Mouse (Mus musculus) megakaryocyte-erythroid progenitor cell, adult 5-6 weeks (primary cell): ENCODE measurements at regions not wholly inside any gene's neighbourhood (a gene's known extent, or its start where the extent isn't known, plus 50 kb on each side); places are given as distances from the start of the nearest gene placed in this dataset.

Experiments
- ATAC-seq: replicated peaks from 2 replicates; pipeline ENCODE4 v1.8.0; 2016; ENCODE audit warnings: mild to moderate bottlenecking, inconsistent platforms; ENCODE audit not compliant: severe bottlenecking, poor library complexity, low FRiP score, low TSS enrichment

GRCm38 (mm10) chr9:61550326-61550725 is 178.2 kb downstream of the Tle3 start:
- ATAC-seq = no peak

DNA sequence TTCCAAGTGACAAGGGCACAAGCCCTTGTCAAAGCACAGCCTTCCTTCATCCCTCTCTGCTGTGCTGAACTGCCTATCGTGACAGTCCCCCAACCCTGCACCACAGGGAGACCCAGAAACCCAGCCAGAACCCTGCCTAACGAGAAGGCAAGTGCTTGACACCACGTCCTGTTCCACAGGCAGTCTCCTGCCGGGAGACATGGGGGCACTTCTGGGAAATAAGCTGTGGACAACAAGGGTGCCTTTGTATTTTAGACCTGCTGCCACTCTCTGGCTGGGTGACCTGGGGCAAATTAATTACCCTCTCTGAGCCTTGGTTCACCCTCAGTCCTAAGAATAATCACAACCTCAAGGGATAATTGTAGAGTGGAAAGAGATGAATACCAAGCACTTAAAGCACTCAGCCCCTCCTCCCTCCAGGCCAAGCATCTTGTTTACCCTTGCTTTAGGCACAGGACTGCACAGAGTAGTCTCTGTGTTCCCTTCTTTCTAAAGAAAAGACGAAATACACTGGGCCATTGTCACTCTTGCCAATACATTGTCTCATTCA is 177.6 kb downstream of the Tle3 start:
- no peak for ATAC-seq

DNA sequence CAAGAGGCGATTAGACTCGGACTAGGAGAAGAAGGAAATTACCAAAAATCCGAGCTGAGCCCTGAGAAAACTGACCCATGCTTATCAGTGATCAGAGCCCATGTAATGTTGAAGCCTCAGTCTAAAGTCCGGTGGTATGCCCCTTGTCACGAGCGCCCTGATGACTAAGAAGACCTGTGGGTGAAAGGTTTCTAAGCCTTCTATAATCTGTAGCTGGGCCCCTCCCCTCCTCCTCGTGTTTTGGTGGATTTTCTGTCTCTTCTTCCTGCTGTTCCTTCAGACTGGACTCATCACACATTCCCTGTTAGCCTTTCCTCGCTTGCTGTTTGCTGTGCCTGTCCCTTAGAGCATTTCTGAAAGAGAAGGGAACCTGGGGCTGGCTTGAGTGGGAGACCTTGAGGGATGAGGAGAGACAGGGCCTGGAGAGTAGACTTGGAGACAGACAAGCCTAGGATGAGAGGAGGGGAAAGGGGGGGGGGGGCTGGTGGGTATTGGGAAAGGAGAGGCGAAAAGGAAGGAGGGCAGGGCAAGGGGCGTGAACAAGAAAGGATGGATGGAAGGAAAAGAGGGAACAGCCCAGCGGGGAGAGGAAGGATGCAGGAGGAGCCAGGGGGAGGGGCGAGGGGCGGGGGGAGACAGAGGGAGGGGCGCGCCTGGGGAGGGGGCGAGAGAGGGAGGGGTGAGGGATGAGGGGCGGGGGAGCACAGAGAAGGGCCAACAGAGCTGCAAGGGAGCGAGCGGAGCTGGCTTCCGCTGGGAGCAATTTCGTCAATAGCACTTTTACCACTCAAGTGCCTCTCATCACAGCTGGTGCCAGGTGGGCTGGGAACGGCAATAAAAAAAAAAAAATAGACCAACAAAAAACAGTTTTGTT is 165.4 kb downstream of the Tle3 start:
- no peak for ATAC-seq

DNA sequence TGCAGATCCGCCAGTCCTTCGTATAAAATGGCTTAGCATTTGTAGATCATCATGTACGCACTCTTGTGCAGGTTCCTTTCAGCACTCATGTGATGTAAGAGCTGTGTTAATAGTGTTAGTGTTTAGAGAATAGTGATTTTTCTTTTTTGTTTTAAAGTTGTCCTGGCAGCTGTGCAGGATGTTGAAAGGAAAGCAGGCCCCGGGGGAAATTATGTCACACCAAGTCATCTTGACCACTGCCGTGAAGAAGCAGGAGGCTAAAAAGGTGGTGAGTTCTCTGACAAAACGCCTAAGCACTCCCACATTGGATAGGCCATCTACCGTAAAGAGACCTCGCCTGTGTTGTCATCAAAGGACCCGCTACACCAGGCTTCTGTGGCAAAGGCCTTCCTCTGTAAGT is 161.1 kb downstream of the Tle3 start:
- no peak for ATAC-seq

- ATAC-seq = no peak
Observed at GRCm38 (mm10) chr9:61530263-61531045, 158.3 kb downstream of the Tle3 start.

- ATAC-seq = no peak
Observed at GRCm38 (mm10) chr9:61528286-61528865, 156.2 kb downstream of the Tle3 start.

DNA sequence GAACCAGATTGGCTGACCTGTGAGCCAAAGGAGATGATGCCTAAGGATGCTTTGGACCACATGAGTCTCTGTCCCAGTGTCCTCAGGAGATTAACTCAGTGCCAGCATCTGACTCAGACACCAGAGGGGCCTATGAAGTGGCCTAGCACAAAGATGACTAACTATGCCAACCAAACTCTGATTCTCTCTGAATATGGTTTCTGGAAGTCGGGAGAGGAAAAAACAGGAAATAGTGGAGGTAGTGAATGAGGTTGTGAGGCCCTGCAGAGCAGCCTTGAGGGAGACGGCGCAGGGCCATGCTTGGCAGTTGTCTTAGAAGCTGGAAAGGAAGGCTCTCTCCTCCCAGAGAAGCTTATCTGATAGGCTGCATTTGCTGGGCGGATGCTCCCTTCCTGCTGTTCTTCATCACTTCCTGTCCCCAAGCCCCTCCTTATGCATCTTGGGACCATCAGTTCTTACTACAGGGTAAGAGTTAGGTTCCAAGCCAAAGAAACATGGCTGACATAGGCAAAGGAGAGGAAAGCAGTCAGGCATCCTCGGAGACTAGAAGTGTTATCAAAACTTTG is 155.4 kb downstream of the Tle3 start:
- no peak for ATAC-seq

- no peak for ATAC-seq
Observed at GRCm38 (mm10) chr9:61520136-61520535, 148.0 kb downstream of the Tle3 start.

GRCm38 (mm10) chr9:61517906-61518305 is 145.7 kb downstream of the Tle3 start:
- no peak for ATAC-seq

DNA sequence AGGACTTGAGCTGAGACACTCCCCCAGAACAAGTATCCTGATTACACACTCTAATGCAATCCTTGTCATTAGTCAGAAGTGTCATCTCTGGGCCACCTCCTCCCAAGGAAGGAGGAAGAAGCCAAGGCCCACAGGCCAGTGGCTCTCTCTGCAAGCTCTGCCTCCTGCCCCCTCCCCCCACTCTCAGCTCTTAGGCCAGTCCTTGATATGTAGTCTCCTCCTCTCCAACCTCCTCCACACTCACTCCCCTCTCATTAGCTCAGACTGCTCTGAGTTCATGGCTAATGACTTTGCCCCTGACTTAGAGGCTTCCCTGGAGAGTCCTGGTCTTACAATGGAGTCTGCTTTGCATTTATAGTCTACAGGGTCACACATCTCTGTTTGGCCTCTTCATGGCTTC is 139.3 kb downstream of the Tle3 start:
- no peak for ATAC-seq

- no peak for ATAC-seq
Observed at GRCm38 (mm10) chr9:61510217-61510893, 138.2 kb downstream of the Tle3 start.

GRCm38 (mm10) chr9:61509591-61510191 is 137.5 kb downstream of the Tle3 start:
- no peak for ATAC-seq

- ATAC-seq = no peak
Observed at GRCm38 (mm10) chr9:61509091-61509490, 136.9 kb downstream of the Tle3 start.

DNA sequence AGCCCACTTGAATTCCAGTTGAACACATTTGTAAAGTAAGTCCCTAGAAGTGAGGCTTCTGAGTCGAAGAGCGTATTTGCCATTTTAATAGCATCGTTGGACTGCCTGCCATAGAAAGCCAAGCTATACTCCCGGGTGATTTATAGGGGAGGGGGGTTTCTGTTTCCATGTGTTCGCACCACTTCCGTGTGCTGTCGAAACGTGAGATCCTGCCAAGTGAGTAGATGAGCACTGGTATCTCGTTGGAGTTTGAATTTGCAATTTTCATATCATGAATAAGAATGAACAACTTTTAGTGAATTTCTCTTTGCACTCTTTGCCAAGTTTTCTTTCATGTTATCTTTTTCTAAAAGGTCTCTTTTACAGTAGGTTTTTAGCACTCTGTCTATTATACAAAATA is 128.7 kb downstream of the Tle3 start:
- no peak for ATAC-seq

GRCm38 (mm10) chr9:61492896-61493295 is 120.7 kb downstream of the Tle3 start:
- no peak for ATAC-seq

GRCm38 (mm10) chr9:61491131-61491712 is 119.1 kb downstream of the Tle3 start:
- ATAC-seq = no peak

- ATAC-seq = no peak
Observed at GRCm38 (mm10) chr9:61489983-61490382, 117.8 kb downstream of the Tle3 start.

- ATAC-seq = no peak
Observed at GRCm38 (mm10) chr9:61489147-61489546, 117.0 kb downstream of the Tle3 start.

- ATAC-seq = no peak
Observed at GRCm38 (mm10) chr9:61487824-61488223, 115.7 kb downstream of the Tle3 start.
